In genomic region chr7:16617045-16617444, GRCm38 (mm10) we compare ENCODE assay signal across 8 mouse cellular contexts. TPM values are rescaled to one million over a fixed set of nuclear protein-coding genes. Genes with fewer than 3 reads are reported as not detected.
DNase-seq lines count a peak whose midpoint lies in the region; ATAC-seq and TF ChIP-seq lines count a peak whose summit lies in the region.

No protein-coding gene starts in this region.

- no peak overlapping the region for H3K9ac ChIP-seq in forebrain, embryonic 11.5 days (ENCODE audit: low read length)
- no peak overlapping the region for H3K9ac ChIP-seq in forebrain, embryonic 16.5 days (replicated peaks; ENCODE audit: low read depth, low read length)
- H3K9ac ChIP-seq in midbrain, embryonic 14.5 days (replicated peaks; ENCODE audit: low read length) = no peak overlapping the region
- no peak overlapping the region for H3K9ac ChIP-seq in midbrain, embryonic 16.5 days (ENCODE audit: low read depth, low read length)
- no peak overlapping the region for H3K9ac ChIP-seq in lung, embryonic 14.5 days

- no peak overlapping the region for H3K4me3 ChIP-seq in forebrain, embryonic 11.5 days (ENCODE audit: low read depth, low read length)
- no peak overlapping the region for H3K4me3 ChIP-seq in forebrain, embryonic 16.5 days (replicated peaks; ENCODE audit: low read length)
- no peak overlapping the region for H3K4me3 ChIP-seq in midbrain, embryonic 14.5 days (replicated peaks; ENCODE audit: low read depth, low read length)
- no peak overlapping the region for H3K4me3 ChIP-seq in midbrain, embryonic 16.5 days (ENCODE audit: low read depth, low read length)
- H3K4me3 ChIP-seq in lung, embryonic 14.5 days (ENCODE audit: low read depth, low read length) = no peak overlapping the region

- no peak for ATAC-seq in forebrain, embryonic 11.5 days (replicated peaks; ENCODE audit: low FRiP score)
- no peak for ATAC-seq in forebrain, embryonic 16.5 days
- ATAC-seq in midbrain, embryonic 14.5 days (ENCODE audit: low FRiP score, low TSS enrichment) = no peak
- no peak for ATAC-seq in midbrain, embryonic 16.5 days
- no peak for ATAC-seq in lung, embryonic 14.5 days (ENCODE audit: insufficient read depth)

- TF ChIP-seq CTCF in lung, embryonic 14.5 days (IDR thresholded peaks at IDR 0.05; ENCODE audit: low read depth) = peak; percentile 76

- H3K4me1 ChIP-seq in forebrain, embryonic 11.5 days (replicated peaks; ENCODE audit: control insufficient read depth, insufficient read depth, low read length) = peaks cover 13% of the 10 kb centered on the region; the same call in 1 of the 2 replicates
- H3K4me1 ChIP-seq in forebrain, embryonic 16.5 days (replicated peaks; ENCODE audit: control insufficient read depth, insufficient read depth, low read length) = peaks cover 23% of the 10 kb centered on the region
- peaks cover 15% of the 10 kb centered on the region for H3K4me1 ChIP-seq in midbrain, embryonic 14.5 days (ENCODE audit: control insufficient read depth, insufficient read depth, low read length)
- peaks cover 26% of the 10 kb centered on the region for H3K4me1 ChIP-seq in midbrain, embryonic 16.5 days (ENCODE audit: control insufficient read depth, insufficient read depth, low read length)
- H3K4me1 ChIP-seq in lung, embryonic 14.5 days (ENCODE audit: insufficient read depth) = peaks cover 24% of the 10 kb centered on the region

- H3K9me3 ChIP-seq in forebrain, embryonic 11.5 days (ENCODE audit: control insufficient read depth, low read length) = no peaks in the 10 kb centered on the region
- H3K9me3 ChIP-seq in forebrain, embryonic 16.5 days (ENCODE audit: control insufficient read depth, low read length) = no peaks in the 10 kb centered on the region
- H3K9me3 ChIP-seq in midbrain, embryonic 14.5 days (ENCODE audit: control insufficient read depth, low read length) = no peaks in the 10 kb centered on the region
- no peaks in the 10 kb centered on the region for H3K9me3 ChIP-seq in midbrain, embryonic 16.5 days (replicated peaks; ENCODE audit: control insufficient read depth, low read length, poor library complexity, severe bottlenecking)
- no peaks in the 10 kb centered on the region for H3K9me3 ChIP-seq in lung, embryonic 14.5 days (ENCODE audit: low read depth, low read length)

- H3K27ac ChIP-seq in forebrain, embryonic 11.5 days (ENCODE audit: low read depth, low read length) = no peak overlapping the region
- no peak overlapping the region for H3K27ac ChIP-seq in forebrain, embryonic 16.5 days (ENCODE audit: low read length)
- H3K27ac ChIP-seq in midbrain, embryonic 14.5 days (replicated peaks; ENCODE audit: low read depth, low read length) = no peak overlapping the region
- H3K27ac ChIP-seq in midbrain, embryonic 16.5 days (ENCODE audit: low read length) = no peak overlapping the region
- H3K27ac ChIP-seq in lung, embryonic 14.5 days (ENCODE audit: low read depth) = no peak overlapping the region

- H3K4me2 ChIP-seq in forebrain, embryonic 11.5 days (ENCODE audit: low read depth, low read length, severe bottlenecking) = no peak overlapping the region
- H3K4me2 ChIP-seq in forebrain, embryonic 16.5 days (ENCODE audit: low read length) = no peak overlapping the region
- no peak overlapping the region for H3K4me2 ChIP-seq in midbrain, embryonic 14.5 days (ENCODE audit: low read length)
- no peak overlapping the region for H3K4me2 ChIP-seq in midbrain, embryonic 16.5 days (ENCODE audit: low read length)
- H3K4me2 ChIP-seq in lung, embryonic 14.5 days = no peak overlapping the region

- peaks cover 4% of the 10 kb centered on the region; the same call in 1 of the 2 replicates for H3K27me3 ChIP-seq in forebrain, embryonic 11.5 days (ENCODE audit: control insufficient read depth, insufficient read depth, low read length)
- H3K27me3 ChIP-seq in forebrain, embryonic 16.5 days (replicated peaks; ENCODE audit: control insufficient read depth, insufficient read depth, low read length) = peaks cover 6% of the 10 kb centered on the region; the same call in 1 of the 2 replicates
- H3K27me3 ChIP-seq in midbrain, embryonic 14.5 days (ENCODE audit: control insufficient read depth, insufficient read depth, low read length) = no peaks in the 10 kb centered on the region; the same call in 1 of the 2 replicates
- 0 out of 2 replicates have a peak, but pooled peaks cover 2% of the 10 kb centered on the region for H3K27me3 ChIP-seq in midbrain, embryonic 16.5 days (ENCODE audit: control insufficient read depth, insufficient read depth, low read depth, low read length)
- no peaks in the 10 kb centered on the region for H3K27me3 ChIP-seq in lung, embryonic 14.5 days (ENCODE audit: insufficient read depth, low read length)

- H3K36me3 ChIP-seq in forebrain, embryonic 11.5 days (ENCODE audit: control insufficient read depth, insufficient read depth, low read length) = no peaks in the 10 kb centered on the region
- no peaks in the 10 kb centered on the region for H3K36me3 ChIP-seq in forebrain, embryonic 16.5 days (ENCODE audit: control insufficient read depth, insufficient read depth)
- no peaks in the 10 kb centered on the region for H3K36me3 ChIP-seq in midbrain, embryonic 14.5 days (ENCODE audit: control insufficient read depth, insufficient read depth, low read length)
- H3K36me3 ChIP-seq in midbrain, embryonic 16.5 days (ENCODE audit: control insufficient read depth, insufficient read depth, low read length) = no peaks in the 10 kb centered on the region
- no peaks in the 10 kb centered on the region for H3K36me3 ChIP-seq in lung, embryonic 14.5 days (ENCODE audit: insufficient read depth)

- WGBS in forebrain, embryonic 11.5 days = 13% methylated on average over 2 of the region's 2 CpGs
- WGBS in forebrain, embryonic 16.5 days = 16% methylated on average over 2 of the region's 2 CpGs
- WGBS in midbrain, embryonic 14.5 days = 18% methylated on average over 2 of the region's 2 CpGs
- WGBS in midbrain, embryonic 16.5 days = 12% methylated on average over 2 of the region's 2 CpGs
- 25% methylated on average over 2 of the region's 2 CpGs for whole genome bisulfite sequencing in lung, embryonic 14.5 days

- DNase-seq in forebrain, embryonic 11.5 days (ENCODE audit: low spot score) = peak; percentile 71
- DNase-seq in midbrain, embryonic 14.5 days = peak; percentile 76
- peak; percentile 62 to 75 for DNase-seq in cerebellum, adult 18-20 months
- peak; percentile 79 for DNase-seq in heart, postnatal 4 days
- peak; percentile 80 for DNase-seq in lung, embryonic 14.5 days
- peak; percentile 9 to 20 for DNase-seq in thymus, postnatal 10 days (ENCODE audit: low spot score in 2 of 2)

RNA-seq across cellular contexts. Expression of gene Arhgap35, which starts 2.3 kb away (rescaled TPM):
- 39.9 and 45.2 TPM in 2 replicates for polyA plus RNA-seq in forebrain, embryonic 11.5 days (2014; fragmentation: Nextera tagmentation; extraction: Ambion mirVana)
- 41.2 and 41.5 TPM in 2 replicates for polyA plus RNA-seq in forebrain, embryonic 16.5 days (2015; fragmentation: Nextera tagmentation; extraction: Ambion mirVana)
- polyA plus RNA-seq in midbrain, embryonic 14.5 days (2014; fragmentation: Nextera tagmentation; extraction: Ambion mirVana) = 35.4 and 41.5 TPM in 2 replicates
- polyA plus RNA-seq in midbrain, embryonic 16.5 days (2015; fragmentation: Nextera tagmentation; extraction: Ambion mirVana) = 32.2 and 34.7 TPM in 2 replicates
- 10 to 100 TPM; 71.9 to 74.5 TPM for total RNA-seq in heart, postnatal 4 days (2021)
- polyA plus RNA-seq in lung, embryonic 14.5 days (2014; fragmentation: Nextera tagmentation; extraction: Ambion mirVana) = 29.6 and 30.5 TPM in 2 replicates

RNA-seq across cellular contexts. Expression of gene Ceacam15, which starts 58.5 kb away (rescaled TPM):
- polyA plus RNA-seq in forebrain, embryonic 11.5 days (2014; fragmentation: Nextera tagmentation; extraction: Ambion mirVana) = not detected in 2 replicates
- not detected in 2 replicates for polyA plus RNA-seq in forebrain, embryonic 16.5 days (2015; fragmentation: Nextera tagmentation; extraction: Ambion mirVana)
- polyA plus RNA-seq in midbrain, embryonic 14.5 days (2014; fragmentation: Nextera tagmentation; extraction: Ambion mirVana) = not detected in 2 replicates
- not detected in 2 replicates for polyA plus RNA-seq in midbrain, embryonic 16.5 days (2015; fragmentation: Nextera tagmentation; extraction: Ambion mirVana)
- total RNA-seq in heart, postnatal 4 days (2021) = under 1 TPM; 0.38 to 0.64 TPM
- polyA plus RNA-seq in lung, embryonic 14.5 days (2014; fragmentation: Nextera tagmentation; extraction: Ambion mirVana) = not detected in 2 replicates

Comparison
In these comparisons a context has a peak if more than half of its experiments do, and no peak if none do; other contexts are left out.
1. DNase-seq: peak in every context shown above with its lines; median percentile 80 in lung, embryonic 14.5 days; 79 in heart, postnatal 4 days; 76 in midbrain, embryonic 14.5 days; 71 in forebrain, embryonic 11.5 days; 68 in cerebellum, adult 18-20 months; 14 in thymus, postnatal 10 days.